Comparison of ENCODE assay signal across 8 mouse cellular contexts in the genomic region with DNA sequence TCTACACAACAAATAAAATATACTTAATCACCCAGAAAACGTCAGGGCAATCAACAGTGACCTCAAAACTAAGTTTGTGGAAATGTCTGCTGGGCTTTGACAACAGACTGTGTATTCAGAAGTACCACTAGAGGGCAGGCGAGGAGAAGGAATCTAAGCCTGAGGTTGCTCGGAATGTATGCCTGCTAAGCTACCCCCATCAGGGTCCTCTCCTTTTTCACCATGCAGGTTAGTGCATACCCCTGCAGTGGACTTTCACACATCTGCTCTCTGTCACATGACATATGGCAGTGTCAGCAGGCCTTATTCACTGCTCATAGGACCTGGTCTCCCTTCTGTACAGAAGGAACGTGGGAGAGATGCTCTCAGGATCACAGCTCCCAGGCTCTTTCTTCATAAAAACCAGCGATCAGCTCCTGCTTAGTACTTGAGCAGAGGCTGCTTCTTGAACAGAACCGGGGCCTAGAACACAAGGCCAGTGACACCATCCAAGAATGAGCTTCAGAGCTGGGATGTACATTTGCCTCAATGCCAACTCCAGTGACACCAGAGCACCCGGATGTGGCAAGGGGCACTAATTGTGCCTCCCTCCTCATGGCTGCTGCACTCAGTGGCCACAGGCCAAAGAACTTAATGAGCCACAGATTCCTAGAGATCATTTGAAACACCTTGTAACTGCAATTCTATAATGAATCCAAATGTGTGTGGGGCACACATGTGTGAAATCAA.
DNase-seq lines count a peak whose midpoint lies in the region; ATAC-seq and TF ChIP-seq lines count a peak whose summit lies in the region.

No protein-coding gene starts in this region.

- no peak for TF ChIP-seq POLR2A in liver, adult 2 months (IDR thresholded peaks at IDR 0.05; ENCODE audit: extremely low read depth, insufficient read depth, low read length)

- DNase-seq in urinary bladder, postnatal 25 days (ENCODE audit: low spot score), result peak; percentile 27
- no peak for DNase-seq in urinary bladder, postnatal 4 days (ENCODE audit: low spot score in 2 of 2)
- peak; percentile 22 to 42 for DNase-seq in cerebellum, adult 18-20 months
- peak; percentile 87 for DNase-seq in forebrain, postnatal 0 days
- DNase-seq in kidney, adult 9 months, result peak; percentile 35
- DNase-seq in liver, adult 2 months (ENCODE audit: extremely low read depth, low read depth, low spot score), result peak; percentile 34
- DNase-seq in yolk sac, embryonic 10.5 days (ENCODE audit: low spot score), result no peak

- no peaks in the 10 kb centered on the region for H3K79me2 ChIP-seq in liver, adult 2 months (ENCODE audit: control insufficient read depth, insufficient read depth, low read length)

- no peaks in the 10 kb centered on the region for H3K36me3 ChIP-seq in forebrain, postnatal 0 days (ENCODE audit: insufficient read depth)
- H3K36me3 ChIP-seq in liver, adult 2 months (ENCODE audit: control insufficient read depth, insufficient read depth, low read length), result no peaks in the 10 kb centered on the region
- H3K36me3 ChIP-seq in neural tube, embryonic 12.5 days, result no peaks in the 10 kb centered on the region

- H3K27ac ChIP-seq in forebrain, postnatal 0 days (ENCODE audit: low read depth, low read length), result no peak overlapping the region
- no peak overlapping the region for H3K27ac ChIP-seq in liver, adult 2 months (replicated peaks; ENCODE audit: insufficient read depth, low read depth, low read length)
- H3K27ac ChIP-seq in neural tube, embryonic 12.5 days, result no peak overlapping the region

- H3K4me1 ChIP-seq in forebrain, postnatal 0 days (ENCODE audit: insufficient read depth), result no peaks in the 10 kb centered on the region
- no peaks in the 10 kb centered on the region for H3K4me1 ChIP-seq in liver, adult 2 months (ENCODE audit: control insufficient read depth, insufficient read depth, low read length)
- H3K4me1 ChIP-seq in neural tube, embryonic 12.5 days, result no peaks in the 10 kb centered on the region

- no peak overlapping the region for H3K4me3 ChIP-seq in forebrain, postnatal 0 days (ENCODE audit: low read depth, low read length)
- no peak overlapping the region for H3K4me3 ChIP-seq in liver, adult 2 months (ENCODE audit: insufficient read depth, low read depth, low read length)
- H3K4me3 ChIP-seq in neural tube, embryonic 12.5 days, result no peak overlapping the region

- WGBS in forebrain, postnatal 0 days, result 33% methylated on average over 7 of the region's 7 CpGs
- WGBS in liver, adult 2 months, result 37% methylated on average over 7 of the region's 7 CpGs
- WGBS in neural tube, embryonic 12.5 days, result 45% methylated on average over 7 of the region's 7 CpGs

- no peaks in the 10 kb centered on the region for H3K9me3 ChIP-seq in forebrain, postnatal 0 days (ENCODE audit: low read length)
- no peaks in the 10 kb centered on the region for H3K9me3 ChIP-seq in neural tube, embryonic 12.5 days

- H3K4me2 ChIP-seq in forebrain, postnatal 0 days (ENCODE audit: low read depth), result no peak overlapping the region
- no peak overlapping the region for H3K4me2 ChIP-seq in neural tube, embryonic 12.5 days (replicated peaks)

- no peaks in the 10 kb centered on the region for H3K27me3 ChIP-seq in forebrain, postnatal 0 days (ENCODE audit: insufficient read depth, low read length)
- no peaks in the 10 kb centered on the region for H3K27me3 ChIP-seq in liver, adult 2 months (ENCODE audit: control insufficient read depth, insufficient read depth, low read length)
- no peaks in the 10 kb centered on the region for H3K27me3 ChIP-seq in neural tube, embryonic 12.5 days (replicated peaks)

- TF ChIP-seq CTCF in forebrain, postnatal 0 days (IDR thresholded peaks at IDR 0.05; ENCODE audit: low read depth), result peak; percentile 90
- TF ChIP-seq CTCF in liver, adult 2 months (IDR thresholded peaks at IDR 0.05; ENCODE audit: low read depth, low read length), result peak; percentile 56

- no peak overlapping the region for H3K9ac ChIP-seq in forebrain, postnatal 0 days
- H3K9ac ChIP-seq in liver, adult 2 months (ENCODE audit: low read depth, low read length), result no peak overlapping the region
- no peak overlapping the region for H3K9ac ChIP-seq in neural tube, embryonic 12.5 days

- peak; percentile 94 for ATAC-seq in forebrain, postnatal 0 days
- peak; percentile 83 for ATAC-seq in neural tube, embryonic 12.5 days (ENCODE audit: low FRiP score, low read depth)

Comparison
In these comparisons a context has a peak if more than half of its experiments do, and no peak if none do; other contexts are left out.
1. DNase-seq: peak in urinary bladder, postnatal 25 days (single experiment), cerebellum, adult 18-20 months (2 of 2), forebrain, postnatal 0 days (single experiment), kidney, adult 9 months (single experiment) and liver, adult 2 months (single experiment); none in urinary bladder, postnatal 4 days (0 of 2) and yolk sac, embryonic 10.5 days (single experiment).